Mouse (Mus musculus): ENCODE measurements around the gene Gm21761.
"Not testable (repeated sequence)": the region's sequence is repeated elsewhere in the genome, so short reads cannot be mapped to it uniquely, and the experiment has no call there.

- TF ChIP-seq CTCF (conservative IDR thresholded peaks at IDR 0.05; ENCODE audit: low read length); POU5F1 (IDR thresholded peaks at IDR 0.05; ENCODE audit: borderline replicate concordance, low read length): not testable (repeated sequence)
Observed at GRCm38 (mm10) chr13:119962856-119963255, 33.8 kb upstream of the Gm21761 start.
